Mouse (Mus musculus) midbrain, embryonic 13.5 days (tissue): ENCODE measurements around the gene 1700016K19Rik. TPM values are rescaled to one million over a fixed set of nuclear protein-coding genes. Genes with fewer than 3 reads are reported as not detected.
A peak's percentile ranks its signal among the peaks of the same experiment; 100 is the strongest.

ENCODE experiments used
- ATAC-seq: fragments of 200-750 bp; cut with Nextera tagmentation; 2 replicates; pipeline ENCODE4 v1.8.0; 2017; ENCODE audit warnings: mild to moderate bottlenecking, moderate TSS enrichment, moderate library complexity
- H3K27ac ChIP-seq: fragments of 300-500 bp; sonication (generic); 2 replicates; pipeline ENCODE4 v1.5.1; 2015; ENCODE audit warnings: inconsistent platforms, mild to moderate bottlenecking, moderate library complexity
- H3K27me3 ChIP-seq: fragments of 300-500 bp; sonication (generic); 2 replicates; pipeline ENCODE4 v1.6.1; 2015; ENCODE audit warnings: mild to moderate bottlenecking, inconsistent platforms
- H3K36me3 ChIP-seq: fragments of 300-500 bp; sonication (generic); 2 replicates; pipeline ENCODE4 v1.6.1; 2015; ENCODE audit warnings: mild to moderate bottlenecking, inconsistent platforms
- H3K4me1 ChIP-seq: fragments of 300-500 bp; sonication (generic); replicated peaks from 2 replicates; pipeline ENCODE4 v1.6.1; 2015; ENCODE audit warnings: inconsistent platforms
- H3K4me2 ChIP-seq: fragments of 300-500 bp; sonication (generic); replicated peaks from 2 replicates; pipeline ENCODE4 v1.6.1; 2015; ENCODE audit warnings: moderate library complexity, mild to moderate bottlenecking, inconsistent platforms
- H3K4me3 ChIP-seq: fragments of 300-500 bp; sonication (generic); replicated peaks from 2 replicates; pipeline ENCODE4 v1.5.1; 2015; ENCODE audit warnings: mild to moderate bottlenecking, inconsistent platforms
- H3K9ac ChIP-seq: fragments of 300-500 bp; sonication (generic); replicated peaks from 2 replicates; pipeline ENCODE4 v1.6.1; 2015; ENCODE audit warnings: mild to moderate bottlenecking, inconsistent platforms
- H3K9me3 ChIP-seq: fragments of 300-500 bp; sonication (generic); 2 replicates; pipeline ENCODE4 v1.6.1; 2016; ENCODE audit warnings: mild to moderate bottlenecking, inconsistent platforms
- WGBS: fragments of 180-500 bp; shearing (Covaris S2); methylation state at CpG from one replicate; pipeline ENCODE4 v1.1.7; 2015; 5-methylcytosine and 5-hydroxymethylcytosine counted together
- polyA plus RNA-seq: library from polyadenylated mRNA; unstranded; fragments of >200 nt; fragmentation: Nextera tagmentation; extraction: Ambion mirVana; gene quantifications from 2 replicates; pipeline ENCODE4 v1.2.1, GENCODE M21; 2015

The 1700016K19Rik gene
- polyA plus RNA-seq, 1 experiment from 2014 or later = 1.8 TPM

DNA sequence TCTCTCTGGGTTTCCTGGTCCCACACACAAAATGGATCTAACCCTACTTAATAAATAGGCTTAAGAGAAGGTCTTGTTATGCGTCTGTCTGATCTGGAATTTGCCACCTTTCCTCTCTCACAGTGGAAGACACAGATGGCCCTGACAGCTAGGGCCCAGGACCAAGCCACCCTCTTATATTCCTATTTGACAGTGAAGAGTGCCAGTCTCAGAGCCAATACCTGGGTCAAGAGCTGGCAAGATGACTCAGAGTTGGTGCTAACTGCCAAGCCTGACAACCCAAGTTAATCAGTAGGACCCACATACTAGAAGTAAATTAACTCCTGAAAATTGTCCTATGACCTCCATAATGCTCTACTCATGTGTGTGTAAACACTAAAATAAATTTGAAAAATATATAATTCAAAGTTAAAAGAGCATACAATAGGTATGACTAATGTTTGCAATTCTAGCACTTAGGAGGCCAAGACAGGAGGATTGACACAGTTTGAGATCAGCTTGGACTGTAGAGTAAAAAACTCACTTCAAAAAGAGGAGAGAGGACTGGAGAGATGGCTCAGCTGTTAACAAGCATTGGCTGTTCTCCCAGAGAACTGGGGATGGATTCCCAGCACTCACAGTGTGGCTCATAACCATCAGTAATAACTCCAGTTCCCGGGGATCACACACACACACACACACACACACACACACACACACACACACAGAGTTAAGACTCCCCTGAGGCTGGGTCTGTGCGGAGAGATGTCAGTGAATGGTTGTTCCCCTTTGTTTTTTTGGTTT is 39.8 kb downstream of the 1700016K19Rik start:
- peaks cover 5% of the 10 kb centered on the region for H3K4me1 ChIP-seq
- no peak overlapping the region for H3K9ac ChIP-seq
- no peak overlapping the region for H3K4me2 ChIP-seq
- 0 out of 2 replicates have a peak, but pooled peaks cover 3% of the 10 kb centered on the region for H3K36me3 ChIP-seq
- ATAC-seq = no peak
- H3K27ac ChIP-seq = no peak overlapping the region
- no peaks in the 10 kb centered on the region for H3K27me3 ChIP-seq
- no peaks in the 10 kb centered on the region for H3K9me3 ChIP-seq
- H3K4me3 ChIP-seq = no peak overlapping the region
- WGBS = 87% methylated on average over 3 of the region's 3 CpGs

DNA sequence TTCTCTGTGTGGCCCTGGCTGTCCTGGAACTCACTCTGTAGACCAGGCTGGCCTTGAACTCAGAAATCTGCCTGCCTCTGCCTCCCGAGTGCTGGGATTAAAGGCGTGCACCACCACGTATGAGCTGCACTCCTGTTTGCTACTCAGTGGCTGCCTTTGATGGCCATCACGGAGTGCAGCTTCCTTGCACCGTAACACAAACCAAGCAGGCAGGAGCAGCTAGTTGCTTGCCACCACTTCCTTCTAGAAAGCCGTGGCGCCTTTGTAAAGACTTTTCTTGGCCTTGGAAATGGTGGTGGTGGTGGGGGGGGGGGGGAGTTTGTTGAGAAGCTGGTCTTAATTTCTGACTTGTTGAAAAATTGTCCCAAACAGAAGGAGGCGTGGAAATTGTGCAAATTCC is 40.4 kb downstream of the 1700016K19Rik start:
- no peak overlapping the region for H3K4me3 ChIP-seq

DNA sequence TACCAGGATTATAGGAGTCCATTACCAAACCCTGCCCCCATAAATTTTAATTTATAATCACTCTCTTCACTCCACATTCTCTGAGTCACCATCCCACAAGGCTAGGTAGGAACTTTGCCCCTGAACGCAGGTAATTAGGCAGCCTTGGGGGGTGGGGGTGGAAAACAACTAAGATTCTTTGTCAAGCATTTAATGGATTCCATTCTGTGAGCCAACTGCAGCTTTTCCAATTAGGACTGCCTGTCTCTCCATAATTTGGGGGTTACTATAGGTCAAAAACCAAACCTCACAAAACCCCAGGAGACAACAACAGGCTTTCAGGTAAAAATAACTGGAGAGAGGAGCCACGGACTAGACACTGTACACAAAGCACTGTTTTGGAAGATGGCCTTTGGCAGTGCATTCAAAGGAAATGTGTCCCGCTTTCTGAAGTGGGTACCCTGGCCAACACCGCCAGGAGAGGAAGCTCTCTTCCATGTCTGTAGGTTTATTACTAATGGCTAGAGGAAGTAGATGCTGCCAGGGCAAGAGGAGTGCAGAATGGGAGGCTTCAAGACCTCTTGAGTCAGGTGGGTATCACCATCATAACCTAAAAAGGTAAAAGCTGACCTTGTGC is 41.2 kb downstream of the 1700016K19Rik start:
- H3K4me1 ChIP-seq = peaks cover 11% of the 10 kb centered on the region
- no peaks in the 10 kb centered on the region for H3K27me3 ChIP-seq
- H3K36me3 ChIP-seq = peaks cover 13% of the 10 kb centered on the region
- H3K4me2 ChIP-seq = no peak overlapping the region
- no peak overlapping the region for H3K27ac ChIP-seq
- H3K9me3 ChIP-seq = no peaks in the 10 kb centered on the region
- ATAC-seq = no peak
- no peak overlapping the region for H3K4me3 ChIP-seq
- no peak overlapping the region for H3K9ac ChIP-seq
- WGBS = 80% methylated on average over 4 of the region's 4 CpGs

More for the DNA sequence above, 40.4 kb downstream of the 1700016K19Rik start:
- Histone ChIP-seq H3K9ac (no peak overlapping the region), H3K4me1 (peaks cover 11% of the 10 kb centered on the region), H3K9me3 (no peaks in the 10 kb centered on the region), H3K36me3 (peaks cover 6% of the 10 kb centered on the region; the same call in 1 of the 2 replicates), H3K27me3 (no peaks in the 10 kb centered on the region), H3K27ac (no peak overlapping the region), H3K4me2 (no peak overlapping the region)
- no peak for ATAC-seq
- 88% methylated on average over 8 of the region's 8 CpGs for WGBS

DNA sequence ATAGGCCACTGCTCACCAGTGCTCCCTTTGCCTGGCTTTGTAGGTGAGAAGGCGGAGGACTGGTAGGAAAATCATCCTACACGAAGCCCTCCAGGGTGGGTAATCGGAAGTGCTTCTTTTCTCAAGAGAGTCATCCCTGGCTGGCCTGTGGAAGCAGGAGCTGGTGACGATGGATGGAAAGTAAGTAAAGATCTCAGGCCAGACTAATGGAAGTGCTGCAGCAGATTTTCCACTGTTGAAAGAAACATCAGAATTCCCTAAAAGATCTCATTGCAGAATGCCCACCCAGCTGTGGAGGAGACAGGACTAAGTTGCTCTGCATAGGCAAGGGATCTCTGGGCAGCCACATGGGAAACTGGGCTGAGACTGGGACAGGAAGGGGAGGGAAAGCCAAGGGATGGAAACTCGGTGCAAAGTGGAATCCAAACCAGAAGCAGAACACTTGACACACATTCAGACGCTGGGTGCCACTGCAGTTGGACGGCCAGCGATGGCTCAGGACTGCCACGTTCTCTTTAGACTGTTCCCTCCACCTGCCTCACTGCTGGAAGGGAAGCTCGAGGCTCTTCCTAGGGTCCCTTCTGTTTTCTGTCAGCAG is 42.4 kb downstream of the 1700016K19Rik start:
- no peak overlapping the region for H3K9ac ChIP-seq
- H3K27ac ChIP-seq = no peak overlapping the region
- H3K27me3 ChIP-seq = no peaks in the 10 kb centered on the region
- H3K4me1 ChIP-seq = peaks cover 11% of the 10 kb centered on the region
- H3K9me3 ChIP-seq = no peaks in the 10 kb centered on the region
- no peak overlapping the region for H3K4me3 ChIP-seq
- no peak overlapping the region for H3K4me2 ChIP-seq
- WGBS = 72% methylated on average over 10 of the region's 10 CpGs
- no peak for ATAC-seq
- H3K36me3 ChIP-seq = peaks cover 26% of the 10 kb centered on the region

DNA sequence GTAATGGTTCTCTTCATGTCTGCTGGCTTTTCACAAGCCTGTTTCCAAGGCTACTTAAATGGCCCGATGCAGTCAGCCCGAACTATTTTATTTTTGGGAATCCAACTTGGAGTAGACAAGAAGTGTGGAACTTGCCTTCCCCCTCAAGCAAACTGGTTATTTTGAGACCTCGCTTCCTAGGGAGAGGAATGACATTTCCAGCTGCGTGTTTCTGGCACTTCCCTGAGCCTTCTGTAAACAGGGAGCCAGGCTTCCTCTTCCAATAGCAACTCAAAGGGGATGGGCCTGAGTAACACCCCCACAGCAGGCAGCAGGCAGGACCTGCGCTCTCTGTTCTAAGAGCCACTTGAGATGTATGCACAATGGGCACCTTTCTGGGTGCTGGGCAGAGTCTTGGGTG is 43.2 kb downstream of the 1700016K19Rik start:
- Histone ChIP-seq H3K4me3 (no peak overlapping the region), H3K4me2 (no peak overlapping the region), H3K9me3 (no peaks in the 10 kb centered on the region), H3K27me3 (no peaks in the 10 kb centered on the region), H3K27ac (no peak overlapping the region), H3K4me1 (peaks cover 11% of the 10 kb centered on the region), H3K9ac (no peak overlapping the region), H3K36me3 (peaks cover 30% of the 10 kb centered on the region)
- 48% methylated on average over 5 of the region's 5 CpGs for WGBS
- ATAC-seq = no peak

DNA sequence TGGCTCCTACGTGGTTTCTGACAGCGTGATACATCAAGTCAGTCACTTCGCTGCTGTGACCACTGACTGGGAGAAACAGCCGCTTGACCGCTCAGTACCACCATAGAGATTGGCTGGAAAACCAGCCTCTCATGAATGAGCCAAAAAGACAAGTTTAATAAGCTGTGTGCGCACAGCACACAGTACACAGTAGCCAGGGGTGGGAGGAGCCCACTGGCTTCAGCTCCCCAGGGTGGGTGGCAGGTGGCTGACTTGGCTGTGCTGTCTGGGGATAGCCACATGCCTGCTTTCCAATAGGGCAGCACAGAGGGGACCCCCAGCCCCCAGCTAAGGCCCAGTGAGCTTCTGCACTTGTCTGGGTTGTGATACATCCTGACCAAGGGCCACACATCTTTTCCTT is 44.8 kb downstream of the 1700016K19Rik start:
- Histone ChIP-seq H3K4me2 (no peak overlapping the region), H3K4me3 (no peak overlapping the region), H3K27ac (0 out of 2 replicates have a peak overlapping the region, but pooled peaks have one; percentile 1), H3K27me3 (no peaks in the 10 kb centered on the region), H3K36me3 (peaks cover 35% of the 10 kb centered on the region), H3K9me3 (no peaks in the 10 kb centered on the region), H3K9ac (no peak overlapping the region), H3K4me1 (peaks cover 11% of the 10 kb centered on the region)
- 0 out of 2 replicates have a peak, but pooled peaks have one; percentile 37 for ATAC-seq
- WGBS = 79% methylated on average over 6 of the region's 6 CpGs

DNA sequence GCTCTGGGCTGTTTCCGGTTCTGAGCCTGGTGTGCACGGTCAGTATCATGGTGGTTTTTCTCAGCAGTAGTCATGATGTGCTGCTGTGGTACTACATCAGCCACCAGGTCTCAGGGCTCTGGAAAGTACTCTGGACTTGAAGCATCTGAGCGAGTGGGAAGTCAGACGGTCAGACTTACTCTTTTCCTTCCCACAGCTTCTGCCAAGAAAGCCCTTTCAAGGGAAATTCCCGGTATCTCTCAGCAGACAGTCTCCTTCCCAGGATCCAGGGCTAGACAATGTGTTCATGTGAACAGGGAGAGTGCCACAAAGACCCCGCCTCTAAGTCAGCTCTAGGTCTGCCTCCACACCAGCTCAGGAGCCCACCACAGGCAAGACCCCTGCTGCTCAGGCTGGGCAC is 45.7 kb downstream of the 1700016K19Rik start:
- WGBS = 84% methylated on average over 6 of the region's 6 CpGs
- Histone ChIP-seq H3K27ac (no peak overlapping the region), H3K4me2 (no peak overlapping the region), H3K4me1 (peaks cover 11% of the 10 kb centered on the region), H3K36me3 (peaks cover 35% of the 10 kb centered on the region), H3K9ac (no peak overlapping the region), H3K4me3 (no peak overlapping the region), H3K27me3 (no peaks in the 10 kb centered on the region), H3K9me3 (no peaks in the 10 kb centered on the region)
- no peak for ATAC-seq

DNA sequence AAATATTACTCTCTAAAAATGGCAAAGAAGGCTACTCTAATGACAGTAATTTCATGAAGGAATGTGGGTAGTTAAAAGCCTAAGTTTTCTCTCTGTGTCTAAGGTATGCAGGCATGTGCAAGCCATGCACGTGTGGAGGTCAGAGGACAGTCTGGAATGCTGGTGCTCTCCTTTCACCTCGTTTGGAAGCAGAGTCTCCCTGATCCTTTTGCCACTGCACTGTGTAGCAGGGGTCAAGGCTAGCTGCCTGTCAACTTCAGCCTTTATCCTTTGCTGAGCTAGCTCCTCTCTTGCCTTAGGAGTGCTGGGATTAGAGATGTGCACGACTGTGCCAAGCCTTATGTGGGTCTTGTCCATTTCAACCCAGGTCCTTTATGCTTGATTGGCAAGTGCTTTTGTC is 50.8 kb downstream of the 1700016K19Rik start:
- WGBS = 28% methylated on average over 3 of the region's 3 CpGs
- Histone ChIP-seq H3K36me3 (peaks cover 26% of the 10 kb centered on the region), H3K4me3 (no peak overlapping the region), H3K4me1 (no peaks in the 10 kb centered on the region), H3K9ac (no peak overlapping the region), H3K27me3 (no peaks in the 10 kb centered on the region), H3K4me2 (no peak overlapping the region), H3K27ac (no peak overlapping the region), H3K9me3 (no peaks in the 10 kb centered on the region)
- ATAC-seq = no peak

DNA sequence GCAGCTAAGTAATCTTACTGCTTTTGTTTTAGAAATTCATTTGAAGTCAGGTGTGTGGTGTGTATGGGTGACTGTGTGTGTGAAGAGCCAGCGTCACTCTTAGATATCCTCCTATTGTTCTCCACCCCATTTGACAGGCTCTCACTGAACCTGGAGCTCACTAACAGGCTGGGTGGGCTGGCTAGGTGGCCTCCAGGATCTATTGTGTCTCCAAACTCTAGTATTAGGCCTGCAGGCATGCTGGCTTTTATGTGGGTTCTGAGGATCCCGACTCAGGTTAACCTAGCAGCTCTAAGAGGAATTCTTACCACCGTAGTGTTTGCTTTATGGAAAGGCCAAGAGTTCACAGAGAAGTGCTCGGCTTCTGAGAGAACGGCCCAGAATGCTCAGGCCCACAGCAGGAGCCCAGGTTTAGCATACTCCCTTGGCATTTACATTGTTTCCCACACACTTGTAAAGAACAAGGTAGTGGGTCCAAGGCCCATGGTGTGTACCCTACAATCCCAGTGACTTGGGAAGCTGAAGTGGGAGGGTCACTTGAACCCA is 51.3 kb downstream of the 1700016K19Rik start:
- Histone ChIP-seq H3K27ac (no peak overlapping the region), H3K4me3 (no peak overlapping the region), H3K27me3 (no peaks in the 10 kb centered on the region), H3K4me1 (no peaks in the 10 kb centered on the region), H3K9me3 (no peaks in the 10 kb centered on the region), H3K9ac (no peak overlapping the region), H3K36me3 (peaks cover 24% of the 10 kb centered on the region), H3K4me2 (no peak overlapping the region)
- WGBS = 32% methylated on average over 5 of the region's 5 CpGs
- no peak for ATAC-seq

DNA sequence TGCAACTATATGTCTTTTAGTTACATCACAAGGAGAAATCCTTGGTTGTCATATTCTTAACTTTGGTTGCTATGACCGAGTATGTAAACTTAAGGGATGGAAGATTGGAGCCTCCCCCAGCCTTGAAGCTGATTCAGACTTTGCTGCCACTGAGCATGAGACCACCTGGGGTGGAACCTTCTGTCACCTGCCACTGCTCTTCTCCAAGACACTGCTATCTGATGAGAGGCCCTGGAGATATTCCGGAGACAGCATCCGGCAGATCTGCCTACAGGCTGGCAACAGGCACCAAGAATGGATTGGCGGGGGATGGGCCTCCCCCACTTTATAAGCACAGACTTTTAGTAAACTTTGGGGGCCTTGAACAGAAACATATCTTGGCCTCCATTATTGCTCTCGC is 52.8 kb downstream of the 1700016K19Rik start:
- WGBS = 82% methylated on average over 5 of the region's 5 CpGs
- no peak overlapping the region for H3K4me3 ChIP-seq
- no peak overlapping the region for H3K27ac ChIP-seq
- H3K36me3 ChIP-seq = peaks cover 14% of the 10 kb centered on the region
- no peak overlapping the region for H3K9ac ChIP-seq
- no peaks in the 10 kb centered on the region for H3K4me1 ChIP-seq
- no peak for ATAC-seq
- H3K4me2 ChIP-seq = no peak overlapping the region
- H3K27me3 ChIP-seq = no peaks in the 10 kb centered on the region
- no peaks in the 10 kb centered on the region for H3K9me3 ChIP-seq
